Mouse (Mus musculus) neural tube, embryonic 15.5 days (tissue): ENCODE measurements around the gene Celf2. TPM values are rescaled to one million over a fixed set of nuclear protein-coding genes. Genes with fewer than 3 reads are reported as not detected.
A peak's percentile ranks its signal among the peaks of the same experiment; 100 is the strongest.
"Not testable (repeated sequence)": the region's sequence is repeated elsewhere in the genome, so short reads cannot be mapped to it uniquely, and the experiment has no call there.

Experiments
- ATAC-seq: fragments of 200-750 bp; cut with Nextera tagmentation; 2 replicates; pipeline ENCODE4 v1.8.0; 2017; ENCODE audit warnings: mild to moderate bottlenecking, moderate TSS enrichment, moderate library complexity; ENCODE audit not compliant: low FRiP score
- H3K27ac ChIP-seq: fragments of 300-500 bp; sonication (generic); replicated peaks from 2 replicates; pipeline ENCODE4 v1.5.1; 2015; ENCODE audit warnings: mild to moderate bottlenecking, inconsistent platforms
- H3K27me3 ChIP-seq: fragments of 300-500 bp; sonication (generic); replicated peaks from 2 replicates; pipeline ENCODE4 v1.6.1; 2015; ENCODE audit warnings: inconsistent platforms
- H3K36me3 ChIP-seq: fragments of 300-500 bp; sonication (generic); 2 replicates; pipeline ENCODE4 v1.6.1; 2015; ENCODE audit warnings: inconsistent platforms
- H3K4me1 ChIP-seq: fragments of 300-500 bp; sonication (generic); 2 replicates; pipeline ENCODE4 v1.6.1; 2015; ENCODE audit warnings: inconsistent platforms
- H3K4me2 ChIP-seq: fragments of 300-500 bp; sonication (generic); 2 replicates; pipeline ENCODE4 v1.6.1; 2015; ENCODE audit warnings: inconsistent platforms, mild to moderate bottlenecking, moderate library complexity
- H3K4me3 ChIP-seq: fragments of 300-500 bp; sonication (generic); replicated peaks from 2 replicates; pipeline ENCODE4 v1.5.1; 2015; ENCODE audit warnings: mild to moderate bottlenecking, inconsistent platforms
- H3K9ac ChIP-seq: fragments of 300-500 bp; sonication (generic); replicated peaks from 2 replicates; pipeline ENCODE4 v1.6.1; 2015; ENCODE audit warnings: mild to moderate bottlenecking, inconsistent platforms
- H3K9me3 ChIP-seq: fragments of 300-500 bp; sonication (generic); replicated peaks from 2 replicates; pipeline ENCODE4 v1.6.1; 2016; ENCODE audit warnings: inconsistent platforms
- WGBS: fragments of 180-500 bp; shearing (Covaris S2); methylation state at CpG from one replicate; pipeline ENCODE4 v1.1.7; 2015; ENCODE audit warnings: mixed read lengths; 5-methylcytosine and 5-hydroxymethylcytosine counted together
- polyA plus RNA-seq: library from polyadenylated mRNA; unstranded; fragments of >200 nt; fragmentation: Nextera tagmentation; extraction: Ambion mirVana; gene quantifications from 2 replicates; pipeline ENCODE4 v1.2.1, GENCODE M21; 2015

The Celf2 gene
- polyA plus RNA-seq, 1 experiment from 2014 or later: 120 TPM

- no peak overlapping the region for H3K4me2 ChIP-seq
- H3K36me3 ChIP-seq: no peaks in the 10 kb centered on the region
- 22% methylated on average over 3 of the region's 3 CpGs for WGBS
- ATAC-seq: no peak
- H3K27ac ChIP-seq: no peak overlapping the region
- H3K9ac ChIP-seq: no peak overlapping the region
- H3K27me3 ChIP-seq: no peaks in the 10 kb centered on the region
- no peak overlapping the region for H3K4me3 ChIP-seq
- no peaks in the 10 kb centered on the region for H3K9me3 ChIP-seq
- 0 out of 2 replicates have a peak, but pooled peaks cover 9% of the 10 kb centered on the region for H3K4me1 ChIP-seq
Measured at GRCm38 (mm10) chr2:7319760-7320159, 189.6 kb downstream of the Celf2 start.

GRCm38 (mm10) chr2:7311776-7312175 lies 197.6 kb downstream of the Celf2 start:
- H3K9ac ChIP-seq: no peak overlapping the region
- H3K36me3 ChIP-seq: no peaks in the 10 kb centered on the region
- WGBS: 36% methylated on average over 3 of the region's 3 CpGs
- no peaks in the 10 kb centered on the region for H3K27me3 ChIP-seq
- H3K4me1 ChIP-seq: peaks cover 12% of the 10 kb centered on the region
- H3K9me3 ChIP-seq: no peaks in the 10 kb centered on the region
- H3K4me3 ChIP-seq: no peak overlapping the region
- no peak for ATAC-seq
- no peak overlapping the region for H3K4me2 ChIP-seq
- H3K27ac ChIP-seq: no peak overlapping the region

GRCm38 (mm10) chr2:7310840-7311182 lies 198.6 kb downstream of the Celf2 start:
- H3K9ac ChIP-seq: no peak overlapping the region
- H3K4me3 ChIP-seq: no peak overlapping the region
- no peaks in the 10 kb centered on the region for H3K27me3 ChIP-seq
- H3K4me1 ChIP-seq: peaks cover 11% of the 10 kb centered on the region
- H3K36me3 ChIP-seq: no peaks in the 10 kb centered on the region
- 83% methylated on average over 2 of the region's 2 CpGs for WGBS
- no peaks in the 10 kb centered on the region for H3K9me3 ChIP-seq
- no peak overlapping the region for H3K4me2 ChIP-seq
- no peak overlapping the region for H3K27ac ChIP-seq
- ATAC-seq: no peak

- peak; percentile 72; the same call in 1 of the 2 replicates for ATAC-seq
- H3K36me3 ChIP-seq: no peaks in the 10 kb centered on the region
- H3K4me3 ChIP-seq: no peak overlapping the region
- H3K9me3 ChIP-seq: no peaks in the 10 kb centered on the region
- WGBS: 11% methylated on average over 2 of the region's 2 CpGs
- H3K4me1 ChIP-seq: peaks cover 11% of the 10 kb centered on the region
- no peak overlapping the region for H3K9ac ChIP-seq
- H3K4me2 ChIP-seq: no peak overlapping the region
- H3K27me3 ChIP-seq: no peaks in the 10 kb centered on the region
- H3K27ac ChIP-seq: 0 out of 2 replicates have a peak overlapping the region, but pooled peaks have one; percentile 13
Measured at GRCm38 (mm10) chr2:7310129-7310839, 199.1 kb downstream of the Celf2 start.

- Histone ChIP-seq H3K27ac (no peak overlapping the region), H3K4me2 (no peak overlapping the region), H3K4me3 (no peak overlapping the region), H3K9ac (no peak overlapping the region), H3K9me3 (no peaks in the 10 kb centered on the region), H3K4me1 (peaks cover 11% of the 10 kb centered on the region), H3K27me3 (no peaks in the 10 kb centered on the region), H3K36me3 (no peaks in the 10 kb centered on the region)
- WGBS: 41% methylated on average over 1 of the region's 1 CpGs
- no peak for ATAC-seq
Measured at GRCm38 (mm10) chr2:7309324-7309723, 200.0 kb downstream of the Celf2 start.

GRCm38 (mm10) chr2:7308731-7309130 lies 200.6 kb downstream of the Celf2 start:
- WGBS: 52% methylated on average over 1 of the region's 1 CpGs
- Histone ChIP-seq H3K9me3 (no peaks in the 10 kb centered on the region), H3K9ac (no peak overlapping the region), H3K36me3 (no peaks in the 10 kb centered on the region), H3K27ac (no peak overlapping the region), H3K27me3 (no peaks in the 10 kb centered on the region), H3K4me3 (no peak overlapping the region), H3K4me1 (peaks cover 11% of the 10 kb centered on the region), H3K4me2 (no peak overlapping the region)
- no peak for ATAC-seq

GRCm38 (mm10) chr2:7287434-7287833 lies 221.9 kb downstream of the Celf2 start:
- H3K9ac ChIP-seq: no peak overlapping the region
- no peaks in the 10 kb centered on the region for H3K36me3 ChIP-seq
- no peak overlapping the region for H3K4me3 ChIP-seq
- no peak overlapping the region for H3K4me2 ChIP-seq
- H3K4me1 ChIP-seq: no peaks in the 10 kb centered on the region
- H3K27ac ChIP-seq: no peak overlapping the region
- H3K9me3 ChIP-seq: no peaks in the 10 kb centered on the region
- WGBS: 94% methylated on average over 3 of the region's 3 CpGs
- H3K27me3 ChIP-seq: no peaks in the 10 kb centered on the region
- ATAC-seq: no peak

GRCm38 (mm10) chr2:7273214-7273613 lies 236.1 kb downstream of the Celf2 start:
- Histone ChIP-seq H3K9ac (no peak overlapping the region), H3K36me3 (no peaks in the 10 kb centered on the region), H3K9me3 (no peaks in the 10 kb centered on the region), H3K27ac (no peak overlapping the region), H3K4me3 (no peak overlapping the region), H3K4me1 (no peaks in the 10 kb centered on the region), H3K4me2 (no peak overlapping the region), H3K27me3 (no peaks in the 10 kb centered on the region)
- ATAC-seq: no peak
- WGBS: 64% methylated on average over 4 of the region's 4 CpGs

GRCm38 (mm10) chr2:7270051-7270450 lies 239.3 kb downstream of the Celf2 start:
- Histone ChIP-seq H3K4me1 (no peaks in the 10 kb centered on the region), H3K27ac (no peak overlapping the region), H3K9ac (no peak overlapping the region), H3K4me3 (no peak overlapping the region), H3K27me3 (no peaks in the 10 kb centered on the region), H3K36me3 (no peaks in the 10 kb centered on the region), H3K9me3 (no peaks in the 10 kb centered on the region), H3K4me2 (no peak overlapping the region)
- 85% methylated on average over 7 of the region's 7 CpGs for WGBS
- no peak for ATAC-seq

GRCm38 (mm10) chr2:7267166-7267565 lies 242.2 kb downstream of the Celf2 start:
- H3K9me3 ChIP-seq: no peaks in the 10 kb centered on the region
- H3K4me1 ChIP-seq: no peaks in the 10 kb centered on the region
- H3K4me2 ChIP-seq: no peak overlapping the region
- H3K27ac ChIP-seq: no peak overlapping the region
- 84% methylated on average over 4 of the region's 4 CpGs for WGBS
- H3K9ac ChIP-seq: no peak overlapping the region
- H3K4me3 ChIP-seq: no peak overlapping the region
- no peaks in the 10 kb centered on the region for H3K36me3 ChIP-seq
- no peak for ATAC-seq
- H3K27me3 ChIP-seq: no peaks in the 10 kb centered on the region

- ATAC-seq, H3K9ac ChIP-seq, H3K4me1 ChIP-seq, H3K4me2 ChIP-seq, H3K4me3 ChIP-seq, H3K27me3 ChIP-seq, H3K36me3 ChIP-seq, H3K9me3 ChIP-seq, H3K27ac ChIP-seq: not testable (repeated sequence)
Measured at GRCm38 (mm10) chr2:7262668-7263067, 246.7 kb downstream of the Celf2 start.

- no peaks in the 10 kb centered on the region for H3K9me3 ChIP-seq
- no peaks in the 10 kb centered on the region for H3K4me1 ChIP-seq
- ATAC-seq: no peak
- no peak overlapping the region for H3K9ac ChIP-seq
- H3K4me3 ChIP-seq: no peak overlapping the region
- no peak overlapping the region for H3K4me2 ChIP-seq
- 87% methylated on average over 4 of the region's 4 CpGs for WGBS
- H3K27me3 ChIP-seq: no peaks in the 10 kb centered on the region
- no peak overlapping the region for H3K27ac ChIP-seq
- no peaks in the 10 kb centered on the region for H3K36me3 ChIP-seq
Measured at GRCm38 (mm10) chr2:7260186-7260585, 249.2 kb downstream of the Celf2 start.
